Mouse (Mus musculus) 3134 (cell line): ENCODE data around the gene Fcho1.
"Not testable (repeated sequence)": the region's sequence is repeated elsewhere in the genome, so short reads cannot be mapped to it uniquely, and the experiment has no call there.

Experiments
- DNase-seq: peaks from one replicate; pipeline ENCODE4 v3.0.0-alpha.2; 2011; ENCODE audit warnings: low spot score; ENCODE audit not compliant: insufficient read length; ENCODE audit errors: extremely low read depth

The Fcho1 gene

GRCm38 (mm10) chr8:71719218-71719617 is 6.3 kb downstream of the Fcho1 start:
- no peak for DNase-seq

- no peak for DNase-seq
These were observed 7.3 kb downstream of the Fcho1 start for GRCm38 (mm10) chr8:71718252-71718651.

- no peak for DNase-seq
These were observed 8.4 kb downstream of the Fcho1 start for GRCm38 (mm10) chr8:71717096-71717495.

- DNase-seq, result no peak
These were observed 8.9 kb downstream of the Fcho1 start for GRCm38 (mm10) chr8:71716561-71717053.

- no peak for DNase-seq
These were observed 10.0 kb downstream of the Fcho1 start for GRCm38 (mm10) chr8:71715531-71715930.

- DNase-seq, result no peak
These were observed 13.9 kb downstream of the Fcho1 start for GRCm38 (mm10) chr8:71711574-71711973.

- DNase-seq, result no peak
These were observed 15.6 kb downstream of the Fcho1 start for GRCm38 (mm10) chr8:71709800-71710446.

GRCm38 (mm10) chr8:71709134-71709799 is 16.2 kb downstream of the Fcho1 start:
- DNase-seq, result no peak

- no peak for DNase-seq
These were observed 17.6 kb downstream of the Fcho1 start for GRCm38 (mm10) chr8:71707874-71708273.

GRCm38 (mm10) chr8:71703400-71703799 is 22.1 kb downstream of the Fcho1 start:
- not testable (repeated sequence) for DNase-seq

- DNase-seq, result no peak
These were observed 22.6 kb downstream of the Fcho1 start for GRCm38 (mm10) chr8:71702923-71703322.

- no peak for DNase-seq
These were observed 23.5 kb downstream of the Fcho1 start for GRCm38 (mm10) chr8:71702087-71702432.

GRCm38 (mm10) chr8:71701414-71702086 is 24.0 kb downstream of the Fcho1 start, which contains the start of gene B3gnt3:
Gene B3gnt3, minus strand, starts transcription at chr8:71701789.
- DNase-seq, result no peak

GRCm38 (mm10) chr8:71700493-71701269 is 24.8 kb downstream of the Fcho1 start:
- DNase-seq, result no peak

- not testable (repeated sequence) for DNase-seq
These were observed 30.1 kb downstream of the Fcho1 start for GRCm38 (mm10) chr8:71695456-71695855.

- no peak for DNase-seq
These were observed 32.1 kb downstream of the Fcho1 start for GRCm38 (mm10) chr8:71693166-71694041.

- no peak for DNase-seq
These were observed 33.0 kb downstream of the Fcho1 start for GRCm38 (mm10) chr8:71692509-71692908.

- no peak for DNase-seq
These were observed 36.5 kb downstream of the Fcho1 start, which contains the start of gene Insl3 for GRCm38 (mm10) chr8:71689028-71689427. Gene Insl3, plus strand, starts transcription at chr8:71689214.

- no peak for DNase-seq
These were observed 37.9 kb downstream of the Fcho1 start for GRCm38 (mm10) chr8:71687616-71688015.
